Mouse (Mus musculus) layer of hippocampus, postnatal 36 days (tissue): ENCODE results near the gene Vwc2. TPM values are rescaled to one million over a fixed set of nuclear protein-coding genes. Genes with fewer than 3 reads are reported as not detected.

ENCODE experiments used
- DNase-seq, 2 experiments: peaks; one replicate each; pipeline ENCODE4 v3.0.0; 2022
- total RNA-seq, 2 experiments: library from RNA; stranded (reverse); gene quantifications; 2 replicates each; pipeline ENCODE4 v1.2.3; 2021

Gene Vwc2
- total RNA-seq, 2 experiments from 2014 or later = 5.0 to 6.0 TPM

DNA sequence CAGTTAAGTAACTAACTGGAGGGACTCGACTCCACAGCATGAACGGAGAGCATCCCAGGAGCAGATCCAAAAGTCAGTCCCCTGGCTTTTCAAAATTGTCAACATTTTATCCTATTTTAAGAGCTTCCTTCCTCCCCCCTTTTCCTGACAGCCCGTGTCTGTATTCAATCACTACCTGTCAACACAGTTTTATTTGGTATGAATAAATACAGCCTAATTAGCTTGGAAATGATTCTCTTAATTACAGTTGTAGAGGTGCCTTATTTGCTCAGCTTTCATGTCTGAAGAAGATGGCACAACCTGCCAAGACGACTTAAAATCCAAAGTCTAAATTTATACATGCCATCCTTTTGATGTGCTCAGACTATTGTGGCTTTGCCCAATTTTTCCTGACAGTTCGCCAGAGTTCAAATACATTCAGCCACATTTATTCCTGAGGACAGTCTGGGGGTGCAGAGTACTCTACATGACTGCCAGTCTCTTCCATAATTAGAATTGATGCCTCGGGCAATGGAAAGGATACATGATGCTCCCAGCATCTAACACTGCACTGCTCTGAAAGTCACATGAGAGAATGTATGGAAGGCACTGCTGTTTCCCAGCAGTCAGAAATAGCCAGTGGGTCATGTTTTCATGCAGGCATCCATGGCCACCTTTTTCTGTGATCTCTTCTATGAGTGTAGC, 128.8 kb downstream of the Vwc2 start:
- no peak for DNase-seq

DNA sequence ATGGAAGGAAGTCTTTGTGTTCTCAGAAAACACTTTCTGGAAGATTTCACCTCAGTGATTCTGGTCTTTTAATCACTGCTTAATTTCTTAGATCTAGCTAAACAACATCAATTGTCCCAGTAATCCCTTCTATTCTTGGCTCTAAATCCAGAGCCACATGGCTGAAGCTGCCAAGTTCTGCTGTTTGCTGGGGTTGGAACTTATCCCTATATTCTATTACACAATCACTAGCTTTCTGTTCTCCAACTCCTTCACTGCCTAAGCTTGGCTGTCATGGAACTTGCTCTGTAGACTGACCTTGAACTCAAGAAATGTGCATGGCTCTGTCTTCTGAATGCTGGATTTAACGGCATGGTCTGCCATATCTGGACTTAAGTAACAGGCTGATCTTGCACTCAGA, 143.3 kb downstream of the Vwc2 start:
- peak in 1 of 2 experiments; percentile 7 for DNase-seq

DNA sequence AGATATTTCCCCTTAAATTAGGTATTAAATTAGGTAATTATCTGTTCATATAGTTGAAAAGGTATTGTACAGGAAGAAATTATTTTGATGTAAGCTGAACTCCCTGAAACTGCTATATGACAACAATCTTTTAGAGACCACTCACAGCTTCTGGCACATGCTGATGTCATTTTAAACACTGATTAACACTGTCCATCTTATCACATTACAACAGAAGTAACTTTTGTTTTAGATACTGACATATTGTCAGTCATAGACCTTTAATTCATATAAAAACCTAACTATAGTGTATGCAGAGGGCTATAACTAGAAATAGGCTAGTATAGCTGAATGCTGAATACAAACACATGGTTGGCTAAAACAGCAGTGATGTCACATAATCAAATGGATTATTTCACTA, 166.1 kb downstream of the Vwc2 start:
- DNase-seq = no peak

DNA sequence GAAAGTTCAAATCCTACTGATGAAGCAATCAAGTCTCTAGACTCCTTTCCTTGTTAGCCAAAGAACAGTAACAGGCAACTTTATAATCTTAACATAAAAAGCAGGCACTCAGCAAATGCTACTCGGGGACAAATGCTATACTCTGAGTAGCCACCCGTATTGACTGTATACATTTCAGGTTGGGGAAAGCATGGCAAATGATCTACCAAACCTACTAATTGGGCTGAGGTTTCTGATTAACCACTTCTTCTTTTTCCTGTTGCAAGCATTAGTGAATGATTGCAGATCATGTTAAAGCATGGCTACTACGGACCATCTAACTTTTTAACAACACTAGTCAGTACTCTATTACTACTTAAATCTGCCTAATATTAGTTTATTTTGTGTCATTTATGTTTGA, 169.5 kb downstream of the Vwc2 start:
- no peak for DNase-seq
